Mouse (Mus musculus): Measurements from ENCODE around the gene Cbx1. TPM values are rescaled to one million over a fixed set of nuclear protein-coding genes. Genes with fewer than 3 reads are reported as not detected.

The Cbx1 gene
- total and polyA plus RNA-seq, 3 experiments, result 132 to 368 (median 152) TPM

DNA sequence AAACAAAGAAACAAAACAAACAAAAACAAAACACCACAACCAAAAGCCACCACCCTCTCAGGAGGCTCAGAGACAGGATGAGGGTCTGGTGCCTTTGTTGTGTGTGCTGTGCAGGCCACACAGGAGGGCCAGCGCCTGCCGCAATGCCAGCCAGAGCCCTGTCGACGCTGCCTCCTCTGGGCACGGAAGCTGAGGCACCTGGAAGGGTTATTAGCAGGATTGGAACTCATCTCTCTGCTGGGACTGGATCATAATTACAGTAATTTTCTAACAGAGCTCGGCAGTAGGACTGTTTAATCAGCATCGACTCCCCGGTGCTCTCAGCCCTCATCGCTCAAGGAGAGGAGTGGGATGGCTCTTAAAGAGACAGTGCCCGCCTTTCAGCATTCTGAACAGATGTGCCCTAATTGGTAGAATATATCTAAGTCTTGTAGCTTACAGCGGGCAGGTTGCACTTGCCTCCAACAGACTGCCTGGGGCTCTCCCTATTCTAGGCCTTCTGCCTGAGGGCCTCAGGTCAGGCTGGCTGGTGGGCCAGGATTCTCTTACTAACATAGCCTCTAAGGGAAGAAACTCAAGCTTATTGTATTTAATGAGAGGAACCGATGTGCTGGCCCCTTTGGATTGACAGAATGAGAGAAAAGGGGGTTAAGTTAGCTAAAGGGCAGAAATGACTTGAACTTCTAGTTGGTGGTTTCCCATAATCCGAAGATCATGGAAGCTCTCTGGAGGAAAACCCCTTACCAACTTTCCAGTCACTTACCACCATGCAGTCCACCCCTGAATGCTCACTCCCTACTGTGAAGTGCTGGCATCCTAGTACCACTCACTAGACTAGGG lies 24.2 kb upstream of the Cbx1 start:
- TF ChIP-seq ZMIZ1 (IDR thresholded peaks at IDR 0.05; ENCODE audit: low read depth, low read length) (no peak), TCF12 (IDR thresholded peaks at IDR 0.05; ENCODE audit: low read depth, low read length) (no peak), ELF1 (IDR thresholded peaks at IDR 0.05; ENCODE audit: low read depth, low read length) (no peak), JUND (IDR thresholded peaks at IDR 0.05; ENCODE audit: low read depth, low read length) (no peak), ZKSCAN1 (IDR thresholded peaks at IDR 0.05; ENCODE audit: low read depth, low read length) (no peak), MAZ (IDR thresholded peaks at IDR 0.05; ENCODE audit: low read depth, low read length) (no peak), EP300 (IDR thresholded peaks at IDR 0.05; ENCODE audit: low read depth in 1 of 2, low read length in 2 of 2) (no peak), SMC3 (IDR thresholded peaks at IDR 0.05; ENCODE audit: low read depth, low read length) (no peak), USF2 (IDR thresholded peaks at IDR 0.05; ENCODE audit: borderline replicate concordance in 1 of 2, insufficient read depth in 1 of 2, low read depth in 1 of 2, low read length in 2 of 2) (no peak), ETS1 (IDR thresholded peaks at IDR 0.05; ENCODE audit: low read depth, low read length) (no peak), ZNF384 (IDR thresholded peaks at IDR 0.05; ENCODE audit: low read depth, low read length) (no peak)
- Histone ChIP-seq H3K4me3 (ENCODE audit: control insufficient read depth in 1 of 2, insufficient read depth in 1 of 2, low read depth in 2 of 2, low read length in 2 of 2) (no peak overlapping the region), H3K36me3 (ENCODE audit: control insufficient read depth in 1 of 2, insufficient read depth in 2 of 2, low read length in 2 of 2) (peaks cover 0 to 3% of the 10 kb centered on the region in 2 experiments; a peak in 3 of 4 replicates), H3K4me1 (ENCODE audit: control insufficient read depth in 1 of 2, insufficient read depth in 2 of 2, low read length in 2 of 2) (peaks cover 0 to 15% of the 10 kb centered on the region in 2 experiments; a peak in 2 of 4 replicates), H3K27me3 (ENCODE audit: control insufficient read depth in 1 of 2, insufficient read depth in 2 of 2, low read length in 2 of 2) (peaks cover 1 to 3% of the 10 kb centered on the region in 2 experiments; a peak in 3 of 4 replicates), H3K79me2 (ENCODE audit: control insufficient read depth, insufficient read depth, low read length, poor library complexity) (no peaks in the 10 kb centered on the region), H3K9ac (ENCODE audit: control insufficient read depth, low read depth, low read length, poor library complexity, severe bottlenecking) (no peak overlapping the region), H3K27ac (ENCODE audit: control insufficient read depth, low read depth, low read length) (no peak overlapping the region), H3K9me3 (replicated peaks; ENCODE audit: insufficient read depth, low read length) (no peaks in the 10 kb centered on the region)
- no peak for DNase-seq (ENCODE audit: low read depth, low spot score)

DNA sequence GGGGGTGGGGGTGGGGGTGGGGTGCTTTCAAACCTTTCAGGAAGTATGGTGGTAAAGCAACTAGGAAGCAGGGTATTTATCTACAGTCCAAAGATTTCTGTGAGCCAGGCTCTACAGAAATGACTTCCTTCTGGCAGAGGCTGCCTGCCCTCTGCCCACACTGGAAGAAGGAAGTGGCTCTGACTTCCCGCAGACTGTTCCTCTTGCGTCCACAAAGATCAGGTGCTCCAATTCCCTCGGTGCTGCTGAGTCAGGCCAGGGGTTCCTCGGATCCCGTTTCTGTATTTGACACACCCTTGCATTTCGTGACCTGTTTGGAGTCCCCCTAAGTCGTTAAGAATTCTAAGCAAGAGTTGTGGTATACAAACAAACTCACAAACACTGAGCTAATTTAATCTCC lies 23.3 kb upstream of the Cbx1 start:
- peaks cover 2 to 3% of the 10 kb centered on the region in 2 experiments; a peak in 3 of 4 replicates for H3K36me3 ChIP-seq (ENCODE audit: control insufficient read depth in 1 of 2, insufficient read depth in 2 of 2, low read length in 2 of 2)
- peak overlapping the region; percentile 21; the same call in 1 of the 2 replicates for H3K27ac ChIP-seq (ENCODE audit: control insufficient read depth, low read depth, low read length)
- peak; percentile 70 for DNase-seq (ENCODE audit: low read depth, low spot score)
- no peaks in the 10 kb centered on the region for H3K9me3 ChIP-seq (replicated peaks; ENCODE audit: insufficient read depth, low read length)
- peaks cover 0 to 15% of the 10 kb centered on the region in 2 experiments; a peak in 2 of 4 replicates for H3K4me1 ChIP-seq (ENCODE audit: control insufficient read depth in 1 of 2, insufficient read depth in 2 of 2, low read length in 2 of 2)
- peaks cover under 1 to 3% of the 10 kb centered on the region in 2 experiments; a peak in 3 of 4 replicates for H3K27me3 ChIP-seq (ENCODE audit: control insufficient read depth in 1 of 2, insufficient read depth in 2 of 2, low read length in 2 of 2)
- no peak overlapping the region for H3K9ac ChIP-seq (ENCODE audit: control insufficient read depth, low read depth, low read length, poor library complexity, severe bottlenecking)
- H3K4me3 ChIP-seq (ENCODE audit: control insufficient read depth in 1 of 2, insufficient read depth in 1 of 2, low read depth in 2 of 2, low read length in 2 of 2), result no peak overlapping the region
- TF ChIP-seq MYB (IDR thresholded peaks at IDR 0.05; ENCODE audit: low read depth, low read length), result no peak
- TF ChIP-seq SIN3A (IDR thresholded peaks at IDR 0.05; ENCODE audit: low read length), result no peak
- TF ChIP-seq MYC (IDR thresholded peaks at IDR 0.05; ENCODE audit: low read depth, low read length), result no peak
- 0 out of 2 replicates have a peak, but pooled peaks have one; percentile 10 for TF ChIP-seq ETS1 (IDR thresholded peaks at IDR 0.05; ENCODE audit: low read depth, low read length)
- no peak for TF ChIP-seq USF2 (IDR thresholded peaks at IDR 0.05; ENCODE audit: borderline replicate concordance in 1 of 2, insufficient read depth in 1 of 2, low read depth in 1 of 2, low read length in 2 of 2)
- no peak for TF ChIP-seq MAX (IDR thresholded peaks at IDR 0.05; ENCODE audit: low read length)
- TF ChIP-seq CHD1 (IDR thresholded peaks at IDR 0.05; ENCODE audit: low read depth, low read length), result no peak
- peak; percentile 45; the same call in 1 of the 2 replicates for TF ChIP-seq ELF1 (IDR thresholded peaks at IDR 0.05; ENCODE audit: low read depth, low read length)
- no peak for TF ChIP-seq EP300 (IDR thresholded peaks at IDR 0.05; ENCODE audit: low read depth in 1 of 2, low read length in 2 of 2)
- TF ChIP-seq ZC3H11A (IDR thresholded peaks at IDR 0.05; ENCODE audit: low read depth, low read length), result no peak
- no peak for TF ChIP-seq UBTF (IDR thresholded peaks at IDR 0.05; ENCODE audit: borderline replicate concordance, insufficient read depth, low read depth, low read length)
- 0 out of 2 replicates have a peak, but pooled peaks have one; percentile 15 for TF ChIP-seq TBP (IDR thresholded peaks at IDR 0.05; ENCODE audit: low read depth, low read length)
- TF ChIP-seq MAFK (IDR thresholded peaks at IDR 0.05; ENCODE audit: borderline replicate concordance, low read depth, low read length), result no peak
- TF ChIP-seq SMC3 (IDR thresholded peaks at IDR 0.05; ENCODE audit: low read depth, low read length), result no peak
- TF ChIP-seq MEF2A (IDR thresholded peaks at IDR 0.05; ENCODE audit: extremely low read depth, insufficient replicate concordance, low read depth, low read length, poor library complexity, severe bottlenecking), result no peak
- TF ChIP-seq RCOR1 (IDR thresholded peaks at IDR 0.05; ENCODE audit: low read depth, low read length), result 0 out of 2 replicates have a peak, but pooled peaks have one; percentile 28
- TF ChIP-seq NRF1 (IDR thresholded peaks at IDR 0.05; ENCODE audit: insufficient read depth, low read depth, low read length, poor library complexity, severe bottlenecking), result no peak
- TF ChIP-seq JUND (IDR thresholded peaks at IDR 0.05; ENCODE audit: low read depth, low read length), result no peak
- no peak for TF ChIP-seq E2F4 (IDR thresholded peaks at IDR 0.05; ENCODE audit: borderline replicate concordance, low read depth, low read length)
- TF ChIP-seq NELFE (IDR thresholded peaks at IDR 0.05; ENCODE audit: low read depth, low read length), result no peak
- no peaks in the 10 kb centered on the region for H3K79me2 ChIP-seq (ENCODE audit: control insufficient read depth, insufficient read depth, low read length, poor library complexity)

Data from MEL (cell line).